Mouse (Mus musculus): ENCODE data around the gene Zic1.

Zic1 gene

DNA sequence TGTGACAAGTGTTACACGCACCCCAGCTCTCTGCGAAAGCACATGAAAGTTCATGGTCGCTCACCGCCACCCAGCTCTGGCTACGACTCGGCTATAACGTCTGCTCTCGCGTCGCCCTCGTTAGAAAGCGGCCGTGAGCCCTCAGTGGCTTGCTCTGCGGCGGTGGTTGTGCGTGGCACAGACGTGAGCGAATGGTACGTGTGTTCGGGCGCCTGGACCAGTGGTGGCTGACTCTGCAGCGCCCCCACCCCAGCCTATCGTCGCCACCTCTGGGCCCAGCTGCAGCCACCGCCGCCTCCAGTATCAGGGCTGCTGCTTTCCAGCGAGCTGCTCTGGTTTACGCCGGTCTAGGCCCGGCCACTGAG is 18.5 kb upstream of the Zic1 start:
- no peak for DNase-seq (ENCODE audit: low spot score)

DNA sequence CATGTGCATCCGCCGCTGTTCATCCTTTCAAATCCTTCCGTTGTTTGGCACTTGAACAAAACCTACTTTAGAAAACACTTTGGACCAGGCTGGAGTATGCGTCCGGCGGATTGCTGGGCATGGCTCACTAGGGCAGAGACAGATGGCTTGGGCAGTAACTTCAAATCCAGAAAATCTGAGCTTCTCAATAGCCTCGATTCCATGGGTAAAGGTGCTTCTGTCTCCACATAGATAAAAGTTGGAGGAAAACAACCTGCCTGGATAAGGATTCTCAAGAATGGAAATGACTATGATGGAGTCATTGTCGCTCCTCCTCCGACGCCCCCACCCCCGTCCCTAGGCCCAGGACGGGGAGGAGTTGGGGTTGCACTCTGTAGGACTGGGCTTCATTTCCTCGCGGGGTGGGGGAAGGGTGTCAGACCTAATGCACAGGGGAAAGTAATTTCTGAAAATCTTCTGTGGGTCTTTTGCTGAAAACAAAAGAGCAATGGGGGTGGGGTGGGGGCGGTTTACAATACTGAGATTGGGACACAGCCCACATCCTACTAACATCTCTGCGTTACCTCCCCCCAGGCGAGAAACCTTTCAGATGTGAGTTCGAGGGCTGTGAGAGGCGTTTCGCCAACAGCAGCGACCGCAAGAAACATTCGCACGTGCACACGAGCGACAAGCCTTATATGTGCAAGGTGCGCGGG is 18.0 kb upstream of the Zic1 start:
- no peak for DNase-seq (ENCODE audit: low spot score)

DNA sequence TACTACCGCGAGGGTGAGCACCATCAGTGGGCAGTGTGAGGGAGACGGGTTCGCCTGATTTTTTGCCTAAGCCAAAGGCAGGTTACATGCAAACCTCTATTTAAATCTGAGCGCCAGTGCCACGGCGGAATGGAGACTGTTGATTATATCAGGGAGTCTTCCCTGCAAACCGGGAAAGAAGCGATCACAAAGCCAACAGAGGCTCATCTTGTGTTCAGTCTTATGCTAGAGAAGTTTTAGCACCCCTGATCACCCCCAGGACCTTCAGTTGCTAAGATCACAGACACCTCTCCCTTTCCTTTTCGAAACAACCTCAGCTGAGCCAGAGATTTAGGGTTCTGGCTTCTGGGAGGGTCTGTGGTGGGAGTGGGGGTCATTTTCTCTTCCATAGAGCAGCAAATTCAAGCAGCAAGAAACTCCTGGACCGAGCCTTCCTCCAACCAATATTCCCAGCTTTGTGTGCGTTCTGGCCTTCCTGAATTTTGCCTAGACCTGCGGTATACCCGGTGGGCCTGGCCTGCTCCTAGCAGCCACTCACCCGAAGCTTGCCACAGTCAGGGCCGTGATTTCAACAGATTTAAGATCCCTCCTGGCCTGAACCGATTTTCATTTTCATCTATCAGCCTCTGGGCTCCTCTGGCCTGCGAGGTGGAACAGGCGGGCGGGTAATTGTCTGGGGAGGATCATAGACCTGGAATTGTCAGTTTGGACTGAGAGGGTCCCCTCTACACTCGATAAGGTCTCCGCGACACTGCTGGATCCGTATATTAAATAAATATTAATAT is 17.1 kb upstream of the Zic1 start:
- DNase-seq (ENCODE audit: low spot score) = no peak

DNA sequence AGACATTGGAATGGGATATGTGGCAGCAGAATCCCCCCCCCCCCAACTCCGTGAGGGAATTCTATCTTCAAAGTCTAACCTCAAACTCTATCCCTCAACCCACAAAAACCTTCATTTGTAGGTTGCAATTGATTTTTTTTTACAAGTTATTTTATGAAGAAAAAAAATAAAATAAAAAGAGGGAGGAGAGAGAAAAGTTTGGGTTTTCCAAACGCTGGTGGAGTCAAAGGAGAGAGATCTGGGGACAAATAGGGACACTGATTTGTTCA is 16.4 kb upstream of the Zic1 start:
- DNase-seq (ENCODE audit: low spot score) = no peak

DNA sequence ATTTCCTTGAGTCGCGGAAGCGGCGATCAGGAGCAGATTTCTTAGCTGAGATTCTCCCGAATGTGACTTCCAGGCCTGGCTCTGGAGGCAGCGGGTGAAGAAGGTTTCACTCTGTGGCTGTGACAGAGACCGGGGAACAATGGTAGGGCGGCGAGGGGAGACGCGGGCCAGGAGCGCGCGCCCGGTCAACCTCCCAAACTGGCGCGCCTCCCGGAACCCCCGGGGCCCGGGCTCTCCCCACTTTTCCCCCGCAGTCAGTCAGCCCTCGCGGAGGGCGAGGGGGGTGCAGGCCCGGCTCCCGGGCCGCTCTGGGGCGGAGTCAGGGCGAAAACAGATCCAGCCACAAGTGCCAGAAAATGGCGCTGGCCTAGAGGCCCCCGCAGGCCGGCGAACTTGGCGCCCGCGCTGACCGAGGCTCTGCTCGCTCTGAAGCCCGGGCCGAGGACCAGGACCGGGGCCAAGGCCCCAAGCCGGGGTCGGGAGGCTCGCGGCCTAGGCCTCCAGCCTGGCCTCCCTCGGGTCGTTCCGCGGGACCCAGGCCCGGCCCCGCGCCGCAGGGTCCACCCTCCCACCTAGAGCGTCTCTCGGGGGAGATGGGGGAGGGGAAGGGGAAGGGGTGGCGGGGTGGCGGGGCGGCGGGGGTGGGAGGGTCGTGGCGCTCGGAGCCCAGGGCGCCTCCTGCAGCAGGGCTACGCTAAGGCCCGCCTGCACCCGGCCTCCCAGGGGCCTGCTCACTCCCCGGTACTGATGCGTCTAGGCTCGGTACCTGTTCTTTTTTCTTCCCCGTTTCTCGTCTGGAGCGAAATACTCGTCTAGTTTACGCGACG is 15.9 kb upstream of the Zic1 start:
- DNase-seq (ENCODE audit: low spot score) = no peak

DNA sequence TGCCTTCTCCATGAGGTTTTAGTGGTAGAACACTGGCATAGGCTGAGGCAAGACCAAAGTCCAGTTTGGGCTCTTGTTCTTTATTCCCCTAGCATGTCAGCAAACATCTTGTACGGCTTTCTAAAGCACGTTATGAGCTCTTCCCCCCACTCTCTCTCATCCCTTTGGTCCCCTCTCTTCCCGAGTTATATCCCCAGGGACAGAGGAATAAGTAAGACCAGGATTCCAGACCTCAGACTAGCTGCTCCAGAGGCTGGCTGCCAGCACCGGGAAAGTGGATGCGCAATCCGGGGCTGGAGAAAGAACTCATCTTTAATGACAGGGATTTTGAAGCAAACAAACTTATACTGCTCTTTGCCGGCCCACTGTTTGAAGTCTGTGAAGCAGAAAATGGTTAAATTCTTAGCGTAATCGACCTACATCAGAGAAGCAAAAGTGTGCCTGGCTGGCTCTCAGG is 14.9 kb upstream of the Zic1 start:
- DNase-seq (ENCODE audit: low spot score) = no peak

DNA sequence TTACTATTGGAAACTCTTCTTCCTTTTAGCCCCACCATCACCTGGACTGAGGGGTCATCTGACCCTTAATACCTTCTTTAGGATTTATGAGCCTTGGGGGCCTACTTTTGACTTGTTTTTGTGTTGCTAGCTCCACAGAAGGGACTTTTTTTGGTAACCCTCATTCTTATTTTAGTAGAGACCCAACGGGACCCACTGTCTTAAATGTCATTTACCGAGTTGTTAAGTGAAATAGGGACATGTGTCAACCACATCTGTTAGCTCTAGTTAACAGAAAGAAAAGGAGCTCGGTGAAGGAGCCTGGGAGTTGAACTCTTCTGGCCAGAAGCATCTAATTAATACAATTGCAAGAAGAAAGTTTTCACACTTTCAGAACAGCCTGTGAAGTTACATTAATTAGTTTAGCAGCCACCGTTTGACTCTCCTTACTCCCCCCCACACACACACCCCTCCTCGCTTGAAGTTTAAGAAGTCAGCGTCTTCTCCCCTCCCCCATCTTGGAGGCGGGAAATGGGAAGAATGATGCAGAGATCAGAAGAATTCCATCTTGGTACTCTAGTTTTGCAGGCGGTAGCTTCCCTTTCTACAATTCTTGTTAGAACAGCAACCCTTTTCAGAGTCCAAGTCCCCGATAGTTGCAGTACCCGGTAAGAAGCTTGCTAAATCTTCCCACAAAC is 14.3 kb upstream of the Zic1 start:
- no peak for DNase-seq (ENCODE audit: low spot score)

DNA sequence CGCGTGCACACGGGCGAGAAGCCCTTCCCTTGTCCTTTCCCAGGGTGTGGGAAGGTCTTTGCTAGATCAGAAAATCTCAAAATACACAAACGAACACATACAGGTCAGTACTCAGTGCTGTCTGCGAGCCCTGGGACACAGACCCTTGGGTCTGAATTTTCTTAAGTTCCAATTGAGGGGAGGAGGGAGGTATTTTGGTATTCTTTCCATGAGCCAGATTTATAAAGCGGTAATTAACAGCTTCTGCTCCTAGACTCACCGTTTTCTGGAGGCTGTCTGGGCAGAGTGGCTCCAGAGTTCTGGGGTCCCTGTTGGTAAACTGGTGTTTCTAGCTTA is 13.7 kb upstream of the Zic1 start:
- no peak for DNase-seq (ENCODE audit: low spot score)

DNA sequence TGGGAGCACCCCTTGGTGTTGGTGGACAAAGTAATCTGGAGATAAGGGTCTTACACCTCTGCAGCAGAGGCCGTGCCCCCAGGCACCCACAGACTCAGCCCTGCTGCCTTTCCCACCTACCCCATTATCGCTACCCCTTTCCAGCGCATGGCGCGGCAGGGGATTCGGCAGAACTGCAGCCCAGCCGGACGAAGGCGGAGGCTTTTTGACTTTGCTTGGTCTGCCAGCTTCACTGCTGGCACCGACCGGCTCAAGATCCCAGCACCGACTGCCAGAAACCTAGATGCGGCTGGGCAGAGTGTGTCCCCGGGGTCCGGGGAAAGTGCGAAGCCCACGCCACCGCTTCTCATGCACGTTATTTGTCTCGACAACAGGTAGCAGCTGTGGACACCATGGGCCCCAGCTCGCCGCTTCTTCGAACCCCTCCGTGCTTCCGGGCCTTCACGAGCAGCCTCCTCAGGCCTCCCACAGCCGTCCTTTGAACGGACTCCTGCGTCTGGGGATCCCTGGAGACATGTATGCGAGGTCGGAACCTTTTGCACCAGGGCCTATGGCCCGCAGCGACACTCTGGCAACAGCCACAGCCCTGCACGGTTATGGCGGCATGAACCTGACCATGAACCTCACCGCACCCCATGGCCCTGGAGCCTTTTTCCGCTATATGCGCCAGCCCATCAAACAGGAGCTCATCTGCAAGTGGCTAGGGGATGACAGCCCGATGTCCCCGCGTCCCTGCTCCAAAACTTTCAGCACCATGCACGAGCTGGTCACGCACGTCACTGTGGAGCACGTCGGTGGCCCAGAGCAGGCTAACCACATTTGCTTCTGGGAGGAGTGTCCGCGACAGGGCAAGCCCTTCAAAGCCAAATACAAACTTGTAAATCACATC is 13.0 kb upstream of the Zic1 start:
- no peak for DNase-seq (ENCODE audit: low spot score)

DNA sequence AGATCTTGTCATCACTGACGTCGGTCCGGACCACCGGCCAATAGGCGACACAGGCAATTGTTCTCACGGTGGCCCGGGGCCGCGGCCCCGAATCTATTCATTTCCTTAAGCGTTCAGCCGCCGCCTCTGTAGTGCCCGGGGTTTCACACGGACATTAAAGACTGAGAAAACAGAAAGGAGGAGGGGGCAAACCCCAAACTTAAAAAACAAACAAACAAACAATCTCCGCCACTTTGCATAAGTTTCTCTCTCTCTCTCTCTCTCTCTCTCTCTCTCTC is 12.2 kb upstream of the Zic1 start:
- DNase-seq (ENCODE audit: low spot score) = no peak

DNA sequence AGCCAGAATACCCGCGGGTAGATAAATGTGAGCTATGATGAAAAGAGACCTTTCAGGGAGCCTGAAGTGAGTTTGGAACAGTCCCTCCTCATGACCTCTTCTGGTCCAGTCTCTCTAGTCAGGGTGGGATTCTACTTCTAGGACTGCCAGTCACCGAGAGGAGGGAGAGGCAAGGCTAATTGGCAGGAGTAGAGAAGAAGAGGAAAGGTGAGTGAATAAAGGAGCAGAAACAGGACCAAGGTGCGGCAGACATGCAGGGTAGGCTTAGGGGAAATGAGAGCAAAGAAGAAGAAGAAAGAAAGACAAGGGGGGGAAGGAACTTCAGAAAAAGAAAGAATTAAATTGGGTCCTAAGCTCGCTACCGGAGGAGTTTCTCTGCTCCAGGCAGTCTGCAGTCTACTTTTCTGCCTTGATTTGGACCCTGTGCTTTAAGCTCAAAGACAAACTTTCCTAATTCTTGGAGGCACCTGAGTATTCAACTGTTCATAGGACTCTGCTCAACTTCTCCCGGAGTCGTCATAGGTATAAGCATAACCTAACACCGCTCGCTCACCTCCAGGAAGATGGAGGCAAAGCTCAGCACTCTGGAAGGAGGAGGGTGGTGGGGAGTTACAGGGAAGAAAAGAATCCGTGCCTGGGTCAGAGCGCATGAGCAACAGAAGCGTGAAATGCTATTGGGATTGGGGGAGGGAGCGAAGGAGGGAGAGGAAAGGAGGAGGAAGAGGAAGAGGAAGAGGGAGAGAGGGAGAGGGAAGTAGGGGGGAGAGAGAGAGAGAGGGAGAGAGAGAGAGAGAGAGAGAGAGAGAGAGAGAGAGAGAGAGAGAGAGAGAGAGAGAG is 11.6 kb upstream of the Zic1 start:
- DNase-seq (ENCODE audit: low spot score) = no peak

DNA sequence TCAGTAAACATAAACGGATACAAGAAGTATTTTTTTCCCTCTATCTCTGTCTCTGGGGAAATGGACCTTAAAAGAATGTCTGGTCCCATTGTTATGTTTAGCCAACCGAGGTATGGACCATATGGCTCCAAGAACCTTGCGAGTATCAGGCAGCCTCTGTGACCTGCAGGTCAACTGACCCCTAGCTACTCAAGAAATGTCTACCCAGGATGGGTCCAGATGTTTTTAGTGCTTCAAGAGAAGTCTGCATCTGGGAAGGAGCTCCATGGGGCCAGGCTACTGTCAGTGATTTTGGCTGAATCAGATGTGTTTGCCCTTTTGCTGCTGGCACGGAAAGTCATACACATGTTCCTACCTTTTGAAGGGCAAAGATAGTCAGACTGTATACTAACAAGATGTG is 9.1 kb upstream of the Zic1 start:
- DNase-seq (ENCODE audit: low spot score) = no peak

DNA sequence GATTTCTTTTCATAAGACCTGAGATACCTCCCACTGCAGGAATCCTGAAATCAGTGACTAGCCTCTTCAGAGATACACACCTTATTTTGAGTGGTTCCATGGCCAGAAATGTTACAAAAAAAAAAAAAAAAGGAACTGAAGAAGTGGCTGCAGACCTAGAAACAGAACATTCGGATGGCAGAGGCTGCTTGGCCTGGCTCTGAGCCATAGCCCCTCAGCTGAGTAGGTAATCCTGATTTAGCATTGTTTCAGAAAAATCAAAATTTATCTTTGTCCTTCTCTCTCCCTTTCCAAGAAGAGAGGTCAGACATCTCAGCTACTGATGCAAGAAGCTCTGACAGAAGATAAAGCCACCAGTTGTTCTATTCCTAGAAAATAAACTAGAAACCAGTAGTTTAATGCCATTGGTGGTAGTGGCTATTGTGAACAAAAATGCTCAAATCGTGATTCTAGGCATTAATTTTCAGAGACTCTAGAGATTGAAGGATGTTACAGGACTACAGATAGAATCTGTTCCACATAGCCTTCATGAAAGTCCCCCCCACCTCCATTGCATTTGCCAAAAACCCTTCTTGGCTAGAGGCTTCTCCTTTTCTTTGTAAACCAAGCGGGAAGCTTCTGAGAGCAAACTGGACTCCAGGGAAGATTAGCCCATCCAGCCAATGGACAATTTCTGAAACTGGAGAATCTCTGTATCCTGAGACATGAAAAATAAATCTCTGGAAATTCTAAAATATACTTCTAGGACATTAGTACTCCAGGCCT is 8.4 kb upstream of the Zic1 start:
- DNase-seq (ENCODE audit: low spot score) = no peak

DNA sequence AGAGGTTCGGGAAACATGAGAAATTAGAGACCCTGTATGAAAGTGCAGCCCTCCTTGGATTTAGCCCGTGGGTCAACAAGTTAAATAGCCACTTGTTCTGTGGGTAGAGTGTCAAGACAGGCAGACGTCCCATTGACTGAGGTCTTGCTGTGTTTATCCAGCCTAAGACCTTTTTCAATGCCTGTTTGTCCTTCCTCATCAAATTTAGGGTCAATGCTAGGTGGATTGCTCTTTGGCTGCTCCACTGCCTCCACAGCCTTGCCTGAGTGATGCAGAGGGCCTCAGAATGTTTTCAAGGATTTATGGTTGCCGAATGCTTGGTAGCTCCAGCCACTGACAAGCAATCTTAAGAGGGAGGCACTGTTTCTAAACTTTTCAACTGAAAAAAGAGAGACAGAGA is 6.0 kb upstream of the Zic1 start:
- DNase-seq (ENCODE audit: low spot score) = no peak

DNA sequence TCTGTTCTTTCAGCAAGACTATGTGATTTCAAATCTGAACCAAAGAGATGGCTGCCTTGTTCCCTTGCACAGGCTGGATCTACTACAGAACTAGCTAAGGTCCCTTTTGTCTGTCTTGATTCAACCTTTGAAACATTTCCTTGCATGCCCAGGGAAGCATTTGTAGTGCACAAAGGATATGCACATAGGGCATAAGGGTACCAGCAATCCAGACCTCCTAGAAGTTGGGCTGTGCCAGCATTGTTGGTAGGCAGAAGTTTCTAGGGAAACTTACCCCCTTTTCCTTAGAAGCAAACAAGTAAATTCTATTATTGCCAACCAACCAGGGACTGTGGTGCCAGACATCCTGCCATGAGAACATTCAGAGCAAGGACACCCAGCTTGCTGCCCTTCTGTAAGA is 5.4 kb upstream of the Zic1 start:
- DNase-seq (ENCODE audit: low spot score) = no peak

DNA sequence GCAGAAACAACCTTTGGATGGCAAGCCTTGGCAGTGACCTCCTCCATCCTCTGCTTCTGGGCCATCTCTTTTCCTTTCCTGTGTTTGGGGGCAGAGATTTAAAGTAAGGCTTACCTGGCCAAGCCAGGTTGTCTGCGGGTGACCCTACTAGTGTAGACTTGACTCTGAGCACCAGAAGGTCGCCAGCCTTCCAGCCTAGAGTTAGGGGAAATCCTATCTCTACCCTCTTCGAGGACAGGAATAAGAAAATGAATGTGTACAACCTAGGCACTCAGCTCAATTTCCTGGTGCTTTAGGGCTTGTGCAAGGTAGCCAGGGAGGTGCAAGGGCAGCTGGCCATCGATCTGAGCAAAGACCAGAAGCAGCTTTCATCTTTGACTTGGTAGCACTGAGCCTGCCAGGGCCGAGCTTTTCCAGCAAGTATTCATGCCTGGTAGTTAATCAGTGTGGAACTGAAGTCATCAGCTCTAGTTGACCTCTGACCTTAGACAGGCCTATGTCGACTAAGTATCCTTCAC is 4.6 kb upstream of the Zic1 start:
- DNase-seq (ENCODE audit: low spot score) = no peak

DNA sequence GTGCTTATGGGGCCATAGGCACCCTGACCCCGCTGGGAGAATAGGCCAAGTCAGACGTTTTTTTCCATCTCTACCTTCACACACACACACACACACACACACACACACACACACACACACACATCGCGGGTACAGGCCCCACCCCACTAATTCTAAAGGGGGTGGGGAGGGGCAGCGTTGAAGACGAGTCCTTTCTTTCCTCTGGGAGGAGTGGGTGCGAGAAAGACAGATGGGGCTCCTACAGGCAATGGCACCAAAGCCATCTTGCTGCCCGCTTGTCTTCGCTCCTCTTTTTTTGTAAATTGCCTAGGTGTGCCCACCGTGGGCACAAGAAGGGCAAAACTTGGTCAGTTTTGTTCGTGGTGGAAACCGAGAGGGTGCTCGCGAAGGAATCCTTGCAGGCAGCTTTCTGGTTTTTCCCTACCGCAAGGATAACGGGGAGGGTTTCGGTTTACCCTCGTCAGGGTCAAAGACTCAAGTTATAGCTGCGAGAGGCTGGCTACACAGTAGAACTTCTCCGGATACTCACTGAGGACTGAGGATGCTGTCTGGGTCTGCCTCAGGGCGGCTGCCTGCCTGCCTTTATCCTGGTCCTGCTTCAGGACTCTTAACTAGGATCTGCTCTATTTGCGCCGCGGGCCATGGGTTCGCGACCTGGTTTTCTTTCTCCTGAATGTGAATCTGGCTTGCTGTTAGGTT is 3.8 kb upstream of the Zic1 start:
- DNase-seq (ENCODE audit: low spot score) = no peak

DNA sequence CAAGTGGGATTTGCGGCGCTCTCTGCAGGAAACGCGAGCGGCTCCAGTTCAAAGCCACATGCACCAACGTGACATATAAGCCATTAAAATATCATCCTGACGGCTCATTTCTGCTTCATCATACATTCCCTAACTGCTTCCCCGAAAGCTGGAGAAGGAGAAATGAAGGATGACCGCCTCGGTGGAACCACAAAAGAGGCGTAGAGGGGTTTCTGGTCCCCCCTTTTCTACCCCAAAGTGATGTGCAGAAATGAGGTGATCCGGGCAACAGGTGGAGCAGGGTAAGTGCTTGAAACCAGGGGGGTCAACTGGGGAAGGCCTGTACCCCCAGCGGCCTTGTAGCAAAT is 3.3 kb upstream of the Zic1 start:
- DNase-seq (ENCODE audit: low spot score) = no peak

DNA sequence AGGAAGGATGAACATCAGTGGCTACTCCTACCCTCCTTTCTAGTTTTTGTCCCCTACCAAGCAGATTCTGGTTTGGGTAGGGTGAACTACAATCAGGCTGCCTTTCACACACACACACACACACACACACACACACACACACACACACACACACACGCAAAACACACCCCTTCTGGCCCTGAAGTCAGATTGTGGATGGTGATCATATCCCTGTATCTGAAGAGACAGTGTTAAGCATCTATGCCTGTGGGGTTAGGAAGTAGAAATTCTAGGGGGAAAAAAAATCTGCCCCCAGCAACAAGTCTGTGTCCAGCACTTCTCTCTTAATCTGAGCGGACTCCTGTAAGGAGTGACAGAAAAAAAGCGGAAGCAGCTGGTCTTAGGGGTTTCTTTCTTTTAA is 2.5 kb upstream of the Zic1 start:
- DNase-seq (ENCODE audit: low spot score) = no peak

All from lung, postnatal 25 days (tissue).